Mouse (Mus musculus): ENCODE measurements around the gene Shisa9. TPM values are rescaled to one million over a fixed set of nuclear protein-coding genes. Genes with fewer than 3 reads are reported as not detected.

Shisa9 gene
- polyA plus RNA-seq, 1 experiment from 2014 or later: 0.92 TPM

- no peaks in the 10 kb centered on the region for H3K36me3 ChIP-seq
- no peaks in the 10 kb centered on the region for H3K4me1 ChIP-seq (replicated peaks)
- WGBS: 62% methylated on average over 3 of the region's 3 CpGs
- no peak overlapping the region for H3K4me3 ChIP-seq
- no peaks in the 10 kb centered on the region for H3K9me3 ChIP-seq (replicated peaks)
- no peak overlapping the region for H3K9ac ChIP-seq
- no peaks in the 10 kb centered on the region for H3K27me3 ChIP-seq
- no peak overlapping the region for H3K4me2 ChIP-seq
- no peak overlapping the region for H3K27ac ChIP-seq
- no peak for ATAC-seq (replicated peaks; ENCODE audit: insufficient number of reproducible peaks, insufficient read depth, low FRiP score, low read depth)
Measured at GRCm38 (mm10) chr16:12226937-12227336, 243.0 kb downstream of the Shisa9 start.

DNA sequence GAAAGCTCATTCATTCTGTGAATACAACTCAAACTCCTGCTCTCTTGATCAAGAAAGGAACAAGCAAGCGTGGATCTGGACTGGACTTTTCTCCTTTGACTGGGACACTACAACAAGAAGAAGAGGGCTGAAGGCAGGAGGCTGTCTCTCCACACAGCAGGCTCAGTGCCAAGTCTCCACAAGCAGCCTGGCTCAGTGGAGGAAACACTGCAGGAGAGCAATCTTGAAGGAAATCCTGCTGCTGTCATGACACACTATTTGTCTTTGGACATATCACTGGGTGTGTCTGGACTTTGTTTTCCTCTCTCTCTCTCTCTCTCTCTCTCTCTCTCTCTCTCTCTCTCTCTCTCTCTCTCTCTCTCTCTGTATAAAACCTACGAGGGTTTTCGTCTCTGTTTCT, 249.4 kb downstream of the Shisa9 start:
- ATAC-seq (replicated peaks; ENCODE audit: insufficient number of reproducible peaks, insufficient read depth, low FRiP score, low read depth): no peak; the same call in 1 of the 2 replicates
- Histone ChIP-seq H3K9me3 (replicated peaks) (no peaks in the 10 kb centered on the region), H3K9ac (no peak overlapping the region), H3K27ac (no peak overlapping the region), H3K27me3 (no peaks in the 10 kb centered on the region), H3K36me3 (no peaks in the 10 kb centered on the region), H3K4me1 (replicated peaks) (no peaks in the 10 kb centered on the region), H3K4me2 (no peak overlapping the region), H3K4me3 (no peak overlapping the region)
- WGBS: 48% methylated on average over 3 of the region's 3 CpGs

- Histone ChIP-seq H3K4me2 (no peak overlapping the region), H3K27me3 (no peaks in the 10 kb centered on the region), H3K4me3 (no peak overlapping the region), H3K27ac (peak overlapping the region; percentile 58), H3K4me1 (replicated peaks) (no peaks in the 10 kb centered on the region), H3K9ac (no peak overlapping the region), H3K9me3 (replicated peaks) (no peaks in the 10 kb centered on the region), H3K36me3 (no peaks in the 10 kb centered on the region)
- peak; percentile 74; the same call in 1 of the 2 replicates for ATAC-seq (replicated peaks; ENCODE audit: insufficient number of reproducible peaks, insufficient read depth, low FRiP score, low read depth)
- WGBS: 51% methylated on average over 2 of the region's 2 CpGs
Measured at GRCm38 (mm10) chr16:12234289-12234688, 250.4 kb downstream of the Shisa9 start.

- H3K4me2 ChIP-seq: no peak overlapping the region
- no peaks in the 10 kb centered on the region for H3K9me3 ChIP-seq (replicated peaks)
- 69% methylated on average over 4 of the region's 4 CpGs for WGBS
Measured at GRCm38 (mm10) chr16:12238611-12239010, 254.7 kb downstream of the Shisa9 start.

GRCm38 (mm10) chr16:12259361-12259760, 275.4 kb downstream of the Shisa9 start:
- Histone ChIP-seq H3K36me3 (no peaks in the 10 kb centered on the region), H3K4me3 (no peak overlapping the region), H3K4me2 (no peak overlapping the region), H3K9ac (no peak overlapping the region), H3K27ac (no peak overlapping the region), H3K4me1 (replicated peaks) (no peaks in the 10 kb centered on the region), H3K9me3 (replicated peaks) (no peaks in the 10 kb centered on the region), H3K27me3 (no peaks in the 10 kb centered on the region)
- ATAC-seq (replicated peaks; ENCODE audit: insufficient number of reproducible peaks, insufficient read depth, low FRiP score, low read depth): no peak
- 12% methylated on average over 2 of the region's 2 CpGs for WGBS

More at GRCm38 (mm10) chr16:12238611-12239010, 254.7 kb downstream of the Shisa9 start:
- Histone ChIP-seq H3K27ac (no peak overlapping the region), H3K36me3 (no peaks in the 10 kb centered on the region), H3K4me3 (no peak overlapping the region), H3K27me3 (no peaks in the 10 kb centered on the region), H3K9ac (no peak overlapping the region), H3K4me1 (replicated peaks) (no peaks in the 10 kb centered on the region)
- no peak for ATAC-seq (replicated peaks; ENCODE audit: insufficient number of reproducible peaks, insufficient read depth, low FRiP score, low read depth)

- no peak overlapping the region for H3K4me3 ChIP-seq
- no peak for ATAC-seq (replicated peaks; ENCODE audit: insufficient number of reproducible peaks, insufficient read depth, low FRiP score, low read depth)
- no peak overlapping the region for H3K9ac ChIP-seq
- H3K27me3 ChIP-seq: no peaks in the 10 kb centered on the region
- no peak overlapping the region for H3K4me2 ChIP-seq
- no peaks in the 10 kb centered on the region for H3K9me3 ChIP-seq (replicated peaks)
- H3K36me3 ChIP-seq: no peaks in the 10 kb centered on the region
- no peaks in the 10 kb centered on the region for H3K4me1 ChIP-seq (replicated peaks)
- no peak overlapping the region for H3K27ac ChIP-seq
- 86% methylated on average over 2 of the region's 2 CpGs for WGBS
Measured at GRCm38 (mm10) chr16:12265828-12266227, 281.9 kb downstream of the Shisa9 start.

GRCm38 (mm10) chr16:12300523-12300922, 316.6 kb downstream of the Shisa9 start:
- no peak for ATAC-seq (replicated peaks; ENCODE audit: insufficient number of reproducible peaks, insufficient read depth, low FRiP score, low read depth)
- 60% methylated on average over 5 of the region's 5 CpGs for WGBS

DNA sequence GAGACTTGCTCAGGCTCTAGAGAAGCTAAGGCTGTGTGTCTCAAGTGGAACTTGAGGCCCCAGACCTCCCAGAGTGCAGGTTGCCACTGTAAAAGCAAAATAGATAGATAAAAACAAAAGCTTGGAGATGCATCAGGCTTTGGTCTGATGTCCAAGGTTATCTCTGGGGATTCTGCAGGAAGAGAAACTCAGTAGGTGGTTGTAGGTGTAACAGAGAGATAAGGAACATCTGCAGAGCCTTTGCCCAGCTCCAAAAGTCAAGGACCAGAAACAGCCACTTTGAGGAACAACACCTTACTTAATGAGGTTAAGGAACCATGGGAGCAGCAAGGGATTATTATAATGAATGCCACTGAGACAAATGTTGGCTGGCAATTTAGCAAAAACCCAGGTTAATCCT, 319.5 kb downstream of the Shisa9 start:
- no peaks in the 10 kb centered on the region for H3K4me1 ChIP-seq (replicated peaks)
- no peaks in the 10 kb centered on the region for H3K27me3 ChIP-seq
- no peak overlapping the region for H3K4me2 ChIP-seq
- no peaks in the 10 kb centered on the region for H3K36me3 ChIP-seq
- no peak overlapping the region for H3K4me3 ChIP-seq
- H3K27ac ChIP-seq: no peak overlapping the region
- H3K9me3 ChIP-seq (replicated peaks): no peaks in the 10 kb centered on the region
- ATAC-seq (replicated peaks; ENCODE audit: insufficient number of reproducible peaks, insufficient read depth, low FRiP score, low read depth): no peak
- H3K9ac ChIP-seq: no peak overlapping the region

More at GRCm38 (mm10) chr16:12300523-12300922, 316.6 kb downstream of the Shisa9 start:
- Histone ChIP-seq H3K27ac (no peak overlapping the region), H3K9ac (no peak overlapping the region), H3K27me3 (no peaks in the 10 kb centered on the region), H3K4me3 (no peak overlapping the region), H3K36me3 (no peaks in the 10 kb centered on the region), H3K4me2 (no peak overlapping the region), H3K9me3 (replicated peaks) (no peaks in the 10 kb centered on the region), H3K4me1 (replicated peaks) (no peaks in the 10 kb centered on the region)

DNA sequence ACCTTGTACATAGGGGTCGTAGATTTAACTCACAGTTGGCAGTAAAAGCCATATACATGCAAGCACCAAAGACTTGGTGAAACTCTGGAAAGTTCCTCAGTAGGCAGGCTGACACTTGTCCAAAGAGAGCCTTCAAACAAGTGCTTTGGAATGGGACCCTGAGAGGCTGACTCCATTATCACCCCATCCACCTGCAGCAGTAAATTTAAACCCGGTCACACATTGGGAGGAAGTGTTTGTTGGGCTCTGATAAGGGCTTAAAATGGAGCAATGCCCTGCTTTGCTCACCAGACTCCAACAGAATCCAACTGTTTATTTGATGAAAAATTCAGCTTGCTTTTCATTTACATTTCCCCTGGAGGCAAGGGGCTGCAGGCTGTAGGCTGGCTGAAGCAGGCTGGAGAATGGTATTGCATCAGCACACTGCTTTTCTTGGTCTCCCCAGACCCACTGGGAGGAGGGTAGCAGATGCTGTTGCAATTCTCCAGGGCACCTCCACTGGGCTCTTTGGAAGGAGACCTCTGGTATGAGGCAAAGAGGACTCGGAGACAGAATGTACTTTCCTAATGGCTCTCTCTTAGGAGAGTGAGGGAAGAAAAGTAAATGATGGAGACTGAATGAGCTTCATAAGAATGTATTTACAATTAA, 323.5 kb downstream of the Shisa9 start:
- Histone ChIP-seq H3K36me3 (no peaks in the 10 kb centered on the region), H3K27me3 (no peaks in the 10 kb centered on the region), H3K4me3 (no peak overlapping the region), H3K27ac (no peak overlapping the region), H3K4me2 (no peak overlapping the region), H3K9ac (no peak overlapping the region), H3K9me3 (replicated peaks) (no peaks in the 10 kb centered on the region), H3K4me1 (replicated peaks) (no peaks in the 10 kb centered on the region)
- 63% methylated on average over 3 of the region's 3 CpGs for WGBS
- no peak for ATAC-seq (replicated peaks; ENCODE audit: insufficient number of reproducible peaks, insufficient read depth, low FRiP score, low read depth)

DNA sequence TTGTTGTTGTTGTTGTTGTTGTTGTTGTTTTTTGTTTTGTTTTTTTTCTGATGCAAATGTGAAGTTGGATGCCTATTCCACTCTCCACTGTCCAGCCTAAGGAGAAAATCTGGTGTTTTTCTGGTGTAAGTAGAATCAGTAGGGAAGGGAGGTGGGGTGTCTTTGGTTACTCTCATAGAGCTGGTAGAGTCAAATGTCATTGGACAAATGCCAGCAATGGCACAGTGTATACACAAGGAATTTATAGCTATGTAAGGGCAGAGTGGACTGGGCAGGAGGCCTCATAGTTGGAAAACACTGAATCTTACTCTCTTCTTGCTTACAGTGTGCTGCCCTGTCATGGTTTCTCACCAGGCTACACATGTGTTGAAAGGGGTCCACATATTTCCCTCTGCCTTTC, 325.9 kb downstream of the Shisa9 start:
- ATAC-seq (replicated peaks; ENCODE audit: insufficient number of reproducible peaks, insufficient read depth, low FRiP score, low read depth): no peak
- H3K4me2 ChIP-seq: no peak overlapping the region
- H3K27me3 ChIP-seq: no peaks in the 10 kb centered on the region
- H3K9ac ChIP-seq: no peak overlapping the region
- H3K36me3 ChIP-seq: no peaks in the 10 kb centered on the region
- no peaks in the 10 kb centered on the region for H3K9me3 ChIP-seq (replicated peaks)
- H3K27ac ChIP-seq: no peak overlapping the region
- H3K4me3 ChIP-seq: no peak overlapping the region
- no peaks in the 10 kb centered on the region for H3K4me1 ChIP-seq (replicated peaks)

GRCm38 (mm10) chr16:12315627-12316026, 331.7 kb downstream of the Shisa9 start:
- H3K27me3 ChIP-seq: no peaks in the 10 kb centered on the region
- no peaks in the 10 kb centered on the region for H3K4me1 ChIP-seq (replicated peaks)
- H3K27ac ChIP-seq: no peak overlapping the region
- no peaks in the 10 kb centered on the region for H3K9me3 ChIP-seq (replicated peaks)
- H3K9ac ChIP-seq: no peak overlapping the region
- no peaks in the 10 kb centered on the region for H3K36me3 ChIP-seq
- H3K4me2 ChIP-seq: no peak overlapping the region
- no peak overlapping the region for H3K4me3 ChIP-seq
- no peak for ATAC-seq (replicated peaks; ENCODE audit: insufficient number of reproducible peaks, insufficient read depth, low FRiP score, low read depth)

Measured in heart, embryonic 15.5 days (tissue).